Mouse (Mus musculus) liver, embryonic 13.5 days (tissue): ENCODE data around the gene Pdhx. TPM values are rescaled to one million over a fixed set of nuclear protein-coding genes. Genes with fewer than 3 reads are reported as not detected.

Source experiments
- ATAC-seq: fragments of 200-750 bp; cut with Nextera tagmentation; 2 replicates; pipeline ENCODE4 v1.8.0; 2017; ENCODE audit warnings: low read depth, mild to moderate bottlenecking, moderate number of reproducible peaks, moderate library complexity
- DNase-seq: peaks from one replicate; pipeline ENCODE4 v3.0.0; 2022
- H3K27ac ChIP-seq: fragments of 300-500 bp; sonication (generic); 2 replicates; pipeline ENCODE4 v1.5.1; 2015; ENCODE audit warnings: moderate library complexity, mild to moderate bottlenecking, inconsistent platforms
- H3K27me3 ChIP-seq: fragments of 300-500 bp; sonication (generic); 2 replicates; pipeline ENCODE4 v1.6.1; 2015; ENCODE audit warnings: mild to moderate bottlenecking, inconsistent platforms
- H3K36me3 ChIP-seq: fragments of 300-500 bp; sonication (generic); 2 replicates; pipeline ENCODE4 v1.6.1; 2015; ENCODE audit warnings: mild to moderate bottlenecking, inconsistent platforms
- H3K4me1 ChIP-seq: fragments of 300-500 bp; sonication (generic); replicated peaks from 2 replicates; pipeline ENCODE4 v1.6.1; 2015; ENCODE audit warnings: inconsistent platforms
- H3K4me2 ChIP-seq: fragments of 300-500 bp; sonication (generic); 2 replicates; pipeline ENCODE4 v1.6.1; 2015; ENCODE audit warnings: inconsistent platforms, mild to moderate bottlenecking, moderate library complexity
- H3K4me3 ChIP-seq: fragments of 300-500 bp; sonication (generic); replicated peaks from 2 replicates; pipeline ENCODE4 v1.5.1; 2015; ENCODE audit warnings: mild to moderate bottlenecking, inconsistent platforms
- H3K9ac ChIP-seq: fragments of 300-500 bp; sonication (generic); 2 replicates; pipeline ENCODE4 v1.6.1; 2015; ENCODE audit warnings: mild to moderate bottlenecking, inconsistent platforms
- H3K9me3 ChIP-seq: fragments of 300-500 bp; sonication (generic); replicated peaks from 2 replicates; pipeline ENCODE4 v1.6.1; 2016; ENCODE audit warnings: inconsistent platforms
- WGBS: fragments of 180-500 bp; shearing (Covaris S2); methylation state at CpG from one replicate; pipeline ENCODE4 v1.1.7; 2015; ENCODE audit not compliant: insufficient replicate concordance; 5-methylcytosine and 5-hydroxymethylcytosine counted together
- polyA plus RNA-seq: library from polyadenylated mRNA; unstranded; fragments of >200 nt; fragmentation: Nextera tagmentation; extraction: Ambion mirVana; gene quantifications from 2 replicates; pipeline ENCODE4 v1.2.1, GENCODE M21; 2015

Pdhx gene
- polyA plus RNA-seq, 1 experiment from 2014 or later = 25.7 TPM

DNA sequence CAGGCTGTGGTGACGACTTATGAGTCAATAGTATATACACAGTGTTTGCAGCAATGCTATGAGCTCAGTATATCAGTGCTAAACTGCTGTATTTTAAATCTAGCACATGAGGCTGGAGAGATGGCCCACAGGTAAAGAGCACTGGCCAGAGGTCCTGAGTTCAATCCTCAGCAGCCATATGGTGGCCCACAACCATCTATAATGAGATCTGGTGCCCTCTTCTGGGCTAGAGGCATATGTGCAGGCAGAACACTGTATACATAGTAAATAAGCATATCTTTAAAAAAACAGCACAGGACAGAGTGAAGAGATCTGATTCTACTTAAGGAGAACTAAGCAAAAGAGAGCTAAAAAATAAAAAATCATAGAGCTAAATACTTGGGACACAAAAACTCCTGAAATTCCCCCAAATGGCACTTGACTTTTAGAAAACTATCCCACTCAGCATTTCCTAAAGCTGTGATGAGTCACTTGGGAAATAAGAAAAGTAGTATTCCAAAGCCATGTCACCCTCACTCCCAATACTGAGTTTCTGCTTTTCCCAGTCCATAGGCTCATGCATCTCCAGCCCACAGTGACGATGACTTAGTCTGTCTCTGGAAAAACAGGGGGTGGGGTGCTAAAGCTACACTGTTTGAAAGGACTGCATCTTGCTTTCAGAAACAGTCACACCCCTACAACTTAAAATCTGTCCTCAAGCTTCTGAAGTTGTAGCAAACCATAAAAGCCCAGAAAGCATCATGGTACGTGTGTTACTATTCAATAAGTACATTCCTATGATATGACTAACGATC, 60.3 kb downstream of the Pdhx start:
- 75% methylated on average over 4 of the region's 4 CpGs for WGBS
- H3K9me3 ChIP-seq = no peaks in the 10 kb centered on the region
- no peak overlapping the region for H3K4me2 ChIP-seq
- H3K27me3 ChIP-seq = no peaks in the 10 kb centered on the region
- H3K4me1 ChIP-seq = peaks cover 13% of the 10 kb centered on the region
- no peak for ATAC-seq
- no peak overlapping the region for H3K27ac ChIP-seq
- H3K4me3 ChIP-seq = no peak overlapping the region
- no peak overlapping the region for H3K9ac ChIP-seq
- no peak for DNase-seq
- H3K36me3 ChIP-seq = no peaks in the 10 kb centered on the region

DNA sequence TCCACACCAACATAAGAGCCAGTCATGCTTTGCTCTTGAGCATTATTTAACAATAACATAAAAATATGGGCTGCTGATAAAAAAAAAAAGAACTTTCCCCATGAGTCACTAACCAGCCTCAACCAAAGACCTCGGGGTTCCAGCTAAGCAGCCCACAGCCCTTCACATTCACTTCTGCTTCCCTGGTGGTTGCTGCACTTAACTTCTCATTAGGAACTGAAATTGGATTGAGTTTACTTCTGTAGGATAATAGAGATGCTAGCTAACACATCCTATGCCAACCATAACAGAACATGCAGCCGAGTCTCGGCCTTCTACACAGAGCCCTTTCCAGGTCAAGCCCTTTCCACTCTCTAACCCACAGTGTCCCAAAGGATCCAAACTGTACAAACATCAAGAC, 65.1 kb downstream of the Pdhx start:
- DNase-seq = no peak
- Histone ChIP-seq H3K27me3 (no peaks in the 10 kb centered on the region), H3K4me1 (no peaks in the 10 kb centered on the region), H3K9me3 (no peaks in the 10 kb centered on the region), H3K36me3 (no peaks in the 10 kb centered on the region), H3K4me2 (no peak overlapping the region), H3K9ac (no peak overlapping the region), H3K27ac (no peak overlapping the region), H3K4me3 (no peak overlapping the region)
- no peak for ATAC-seq
- WGBS = 63% methylated on average over 3 of the region's 3 CpGs

DNA sequence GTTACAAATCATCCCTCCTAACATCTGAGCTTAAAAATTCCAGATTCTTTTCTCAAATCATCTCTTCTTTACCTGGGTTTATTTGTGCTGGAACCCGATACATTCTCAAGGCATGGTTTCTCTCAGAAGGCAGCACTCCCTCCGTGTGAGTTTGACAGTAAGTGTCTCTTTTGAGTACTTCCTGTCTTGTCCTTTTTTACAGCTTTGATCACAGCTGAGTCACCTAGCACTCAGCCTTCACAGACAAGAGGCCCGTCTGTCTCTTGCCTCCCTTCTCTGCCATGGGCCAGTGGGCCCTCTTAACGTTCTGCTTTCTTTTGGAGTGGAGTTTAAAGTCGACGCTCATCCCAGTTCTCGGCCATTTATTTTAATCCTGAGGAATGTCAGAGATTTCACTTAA, 68.7 kb downstream of the Pdhx start:
- Histone ChIP-seq H3K27me3 (no peaks in the 10 kb centered on the region), H3K4me2 (no peak overlapping the region), H3K9ac (no peak overlapping the region), H3K4me3 (no peak overlapping the region), H3K4me1 (no peaks in the 10 kb centered on the region), H3K9me3 (no peaks in the 10 kb centered on the region), H3K36me3 (no peaks in the 10 kb centered on the region), H3K27ac (no peak overlapping the region)
- 33% methylated on average over 7 of the region's 7 CpGs for WGBS
- DNase-seq = no peak
- ATAC-seq = no peak

DNA sequence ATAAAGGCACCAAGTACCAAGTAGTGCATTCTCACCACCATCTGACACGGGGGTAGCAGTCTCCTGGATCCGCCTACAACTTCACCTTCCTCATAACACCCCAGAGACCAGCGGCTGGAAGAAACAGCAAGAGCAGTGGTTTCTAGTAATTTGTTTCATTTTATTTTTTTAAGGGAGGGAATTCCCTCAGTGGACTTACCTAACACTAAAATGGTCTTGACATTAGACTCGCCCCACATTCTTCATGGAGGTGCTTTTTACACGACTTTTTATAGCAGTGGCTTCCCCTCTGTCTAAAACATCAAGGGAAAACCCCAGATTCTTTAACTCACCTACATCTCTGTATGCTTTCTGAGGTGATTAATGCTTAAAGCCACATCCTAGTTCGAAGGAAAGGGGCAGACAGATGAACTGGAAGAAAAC, 74.1 kb downstream of the Pdhx start:
- no peak overlapping the region for H3K9ac ChIP-seq
- H3K36me3 ChIP-seq = no peaks in the 10 kb centered on the region
- no peaks in the 10 kb centered on the region for H3K4me1 ChIP-seq
- 52% methylated on average over 6 of the region's 6 CpGs for WGBS
- H3K4me2 ChIP-seq = no peak overlapping the region
- H3K27ac ChIP-seq = no peak overlapping the region
- H3K4me3 ChIP-seq = no peak overlapping the region
- no peaks in the 10 kb centered on the region for H3K27me3 ChIP-seq
- H3K9me3 ChIP-seq = no peaks in the 10 kb centered on the region
- ATAC-seq (no peak), DNase-seq (no peak)

DNA sequence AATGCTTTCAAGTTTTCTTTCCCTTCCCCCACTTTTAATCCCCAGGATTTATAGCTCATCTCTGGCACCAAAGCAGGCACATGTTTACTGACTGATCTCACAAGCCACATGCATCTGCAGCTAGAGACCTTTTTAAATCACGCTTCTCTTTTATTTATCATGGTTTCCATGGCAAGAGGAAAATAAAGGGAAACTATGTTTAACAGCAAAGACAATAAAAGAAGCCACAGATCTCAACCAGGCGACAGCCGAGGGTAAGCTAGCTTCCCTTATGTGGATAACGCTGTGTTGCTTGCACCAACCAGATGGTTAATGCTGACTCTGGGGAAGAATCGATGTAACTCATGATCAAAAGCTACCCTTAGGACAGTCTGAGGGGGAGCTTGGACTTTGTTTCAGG, 75.0 kb downstream of the Pdhx start:
- Histone ChIP-seq H3K9me3 (no peaks in the 10 kb centered on the region), H3K36me3 (no peaks in the 10 kb centered on the region), H3K4me2 (no peak overlapping the region), H3K27ac (no peak overlapping the region), H3K4me1 (no peaks in the 10 kb centered on the region), H3K4me3 (no peak overlapping the region), H3K9ac (no peak overlapping the region), H3K27me3 (no peaks in the 10 kb centered on the region)
- no peak for ATAC-seq
- 41% methylated on average over 5 of the region's 5 CpGs for WGBS
- DNase-seq = no peak

DNA sequence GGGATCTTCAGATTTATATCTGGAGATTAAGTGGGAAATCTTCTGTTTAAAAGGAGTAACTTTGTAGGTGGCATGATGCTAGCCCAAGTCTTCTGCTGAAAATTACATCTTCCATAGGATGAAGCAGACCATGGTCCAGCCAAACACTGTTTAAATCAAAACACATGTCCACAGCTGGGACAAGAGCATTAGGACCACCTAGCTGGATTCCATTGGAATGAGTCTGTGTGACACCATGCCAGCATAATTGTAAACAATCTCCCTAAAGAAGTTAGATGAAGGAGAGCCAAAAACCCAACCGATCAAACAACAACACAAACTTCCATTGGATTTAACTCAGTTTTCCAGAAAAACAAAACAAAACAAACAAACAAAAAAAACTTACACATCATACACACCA, 75.4 kb downstream of the Pdhx start:
- Histone ChIP-seq H3K4me3 (no peak overlapping the region), H3K9me3 (no peaks in the 10 kb centered on the region), H3K36me3 (no peaks in the 10 kb centered on the region), H3K4me1 (no peaks in the 10 kb centered on the region), H3K4me2 (no peak overlapping the region), H3K27me3 (no peaks in the 10 kb centered on the region), H3K27ac (no peak overlapping the region), H3K9ac (no peak overlapping the region)
- DNase-seq = no peak
- WGBS = 71% methylated on average over 1 of the region's 1 CpGs
- no peak for ATAC-seq

DNA sequence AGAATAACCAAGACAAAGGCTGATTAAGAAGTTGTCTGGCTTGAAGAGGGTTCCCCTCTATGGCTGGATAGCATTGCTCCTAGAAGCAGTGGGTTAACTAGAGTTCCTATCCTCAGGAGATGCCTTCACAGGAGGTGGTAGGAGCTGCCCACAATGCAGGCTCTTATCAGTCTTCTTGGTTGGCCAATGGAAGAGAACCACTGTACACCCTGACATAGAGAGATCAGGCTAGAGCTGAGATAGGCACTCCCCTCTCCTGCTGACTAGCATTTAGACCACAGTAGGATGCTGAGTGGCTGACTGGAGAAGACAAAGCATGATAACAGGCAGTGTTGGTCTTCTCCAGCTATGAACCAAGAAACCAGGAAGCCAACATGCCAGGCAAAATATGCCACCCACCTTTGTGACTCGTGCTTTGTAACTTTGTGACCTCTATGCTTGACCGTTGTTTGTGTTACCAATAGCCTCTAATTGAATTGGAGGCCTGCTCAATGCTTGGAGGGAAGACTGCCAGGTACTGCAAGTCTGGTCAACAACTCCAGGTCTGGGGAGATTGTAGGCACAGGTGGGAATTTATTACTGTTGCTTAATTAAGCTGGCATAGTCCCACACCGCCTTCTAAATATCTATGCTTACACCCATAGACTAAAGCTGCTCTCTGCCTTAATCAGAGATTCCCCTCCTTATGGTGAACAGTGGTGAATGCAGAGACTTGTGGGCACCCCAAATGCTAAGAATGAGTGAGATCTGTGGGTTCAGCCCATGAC, 79.3 kb downstream of the Pdhx start:
- Histone ChIP-seq H3K4me3 (no peak overlapping the region), H3K27ac (no peak overlapping the region), H3K9ac (no peak overlapping the region), H3K36me3 (no peaks in the 10 kb centered on the region), H3K27me3 (no peaks in the 10 kb centered on the region), H3K4me1 (no peaks in the 10 kb centered on the region), H3K4me2 (no peak overlapping the region), H3K9me3 (no peaks in the 10 kb centered on the region)
- DNase-seq (no peak), ATAC-seq (peak; percentile 51; the same call in 1 of the 2 replicates)
- 81% methylated on average over 3 of the region's 3 CpGs for WGBS

DNA sequence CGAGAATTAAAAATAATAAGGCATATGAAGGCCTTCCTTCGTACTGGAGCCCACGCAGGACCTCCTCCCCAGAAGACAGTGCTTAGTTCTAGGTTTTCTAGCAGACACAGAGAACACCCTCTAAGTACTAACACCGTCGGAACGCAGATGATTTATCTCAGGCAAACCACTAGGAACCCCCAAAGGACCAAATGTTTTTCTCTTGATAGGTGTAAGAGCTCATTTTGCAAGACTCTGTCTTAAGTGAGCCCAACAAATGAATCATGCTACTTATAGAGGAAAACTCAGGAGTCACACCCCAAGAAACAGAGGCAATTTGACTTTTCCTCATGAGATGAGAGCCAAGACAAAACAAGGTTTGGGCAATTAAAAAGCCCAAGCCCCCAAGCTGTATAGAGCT, 80.9 kb downstream of the Pdhx start:
- Histone ChIP-seq H3K36me3 (no peaks in the 10 kb centered on the region), H3K4me1 (no peaks in the 10 kb centered on the region), H3K9me3 (no peaks in the 10 kb centered on the region), H3K27me3 (no peaks in the 10 kb centered on the region), H3K27ac (no peak overlapping the region), H3K4me2 (no peak overlapping the region), H3K9ac (no peak overlapping the region), H3K4me3 (no peak overlapping the region)
- no peak for DNase-seq
- no peak for ATAC-seq
- WGBS = 62% methylated on average over 6 of the region's 6 CpGs

DNA sequence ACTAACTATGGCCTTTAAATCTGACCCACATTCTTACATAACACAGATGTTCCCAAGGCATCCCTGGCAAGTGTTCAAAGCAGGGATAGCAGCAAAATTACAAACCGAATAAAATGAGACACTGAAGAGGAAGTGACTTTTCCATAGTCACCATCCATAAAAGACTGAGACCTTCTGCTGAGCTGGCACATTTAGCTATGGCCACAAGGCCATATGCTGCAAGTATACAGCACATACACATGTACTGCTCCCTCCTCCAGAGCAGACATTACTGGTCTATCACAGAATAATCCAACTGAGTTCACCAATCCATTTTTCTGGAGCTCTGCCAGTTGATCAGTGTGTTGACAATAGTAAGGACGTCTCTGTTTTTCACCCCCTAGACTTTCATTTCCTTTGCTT, 83.0 kb downstream of the Pdhx start:
- ATAC-seq (no peak), DNase-seq (no peak)
- H3K4me1 ChIP-seq = 0 out of 2 replicates have a peak, but pooled peaks cover 5% of the 10 kb centered on the region
- no peak overlapping the region for H3K9ac ChIP-seq
- no peaks in the 10 kb centered on the region for H3K9me3 ChIP-seq
- no peaks in the 10 kb centered on the region for H3K27me3 ChIP-seq
- H3K4me2 ChIP-seq = no peak overlapping the region
- no peaks in the 10 kb centered on the region for H3K36me3 ChIP-seq
- no peak overlapping the region for H3K27ac ChIP-seq
- no peak overlapping the region for H3K4me3 ChIP-seq
- 39% methylated on average over 2 of the region's 2 CpGs for WGBS

DNA sequence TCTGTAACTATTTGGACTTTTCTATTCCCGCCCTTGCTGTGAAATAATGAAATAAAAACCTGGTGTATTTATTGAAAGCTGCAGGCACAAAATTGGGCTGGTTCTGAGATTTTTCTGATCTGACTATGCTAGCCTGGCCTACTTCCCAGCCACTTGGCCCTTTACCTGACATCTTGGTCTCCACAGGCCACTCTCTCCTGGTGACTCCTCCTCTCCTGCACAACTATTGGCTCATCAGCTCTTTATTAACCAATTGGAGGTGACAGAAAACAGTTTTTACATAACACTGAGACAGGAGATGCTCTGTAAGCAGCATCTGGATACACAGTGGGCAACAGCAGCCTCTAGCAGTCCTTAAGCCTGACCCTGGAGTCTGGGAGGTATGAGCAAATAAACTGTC, 83.9 kb downstream of the Pdhx start:
- DNase-seq (no peak), ATAC-seq (no peak)
- Histone ChIP-seq H3K4me1 (0 out of 2 replicates have a peak, but pooled peaks cover 5% of the 10 kb centered on the region), H3K27ac (no peak overlapping the region), H3K9me3 (no peaks in the 10 kb centered on the region), H3K4me2 (no peak overlapping the region), H3K9ac (no peak overlapping the region), H3K4me3 (no peak overlapping the region), H3K27me3 (no peaks in the 10 kb centered on the region), H3K36me3 (no peaks in the 10 kb centered on the region)
- 56% methylated on average over 1 of the region's 1 CpGs for WGBS

DNA sequence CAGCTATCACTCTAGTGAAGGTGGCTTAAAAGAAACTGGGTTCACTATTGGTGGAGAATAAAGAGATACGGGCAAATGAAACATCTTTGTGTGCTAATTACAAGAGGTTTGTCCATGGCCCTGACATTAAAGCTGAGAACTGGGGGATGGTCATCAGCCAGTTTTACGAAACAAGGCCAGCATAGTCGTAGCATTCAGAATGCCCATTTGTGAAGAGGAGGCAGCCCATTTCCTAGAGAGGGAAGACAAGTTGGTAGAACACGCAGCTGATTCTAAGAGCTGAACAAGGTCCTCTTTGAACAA, 85.7 kb downstream of the Pdhx start:
- H3K9ac ChIP-seq = no peak overlapping the region
- no peak overlapping the region for H3K27ac ChIP-seq
- no peaks in the 10 kb centered on the region for H3K27me3 ChIP-seq
- H3K36me3 ChIP-seq = no peaks in the 10 kb centered on the region
- H3K4me3 ChIP-seq = no peak overlapping the region
- ATAC-seq = no peak
- DNase-seq = no peak
- WGBS = 63% methylated on average over 4 of the region's 4 CpGs
- no peaks in the 10 kb centered on the region for H3K9me3 ChIP-seq
- H3K4me1 ChIP-seq = 0 out of 2 replicates have a peak, but pooled peaks cover 5% of the 10 kb centered on the region
- no peak overlapping the region for H3K4me2 ChIP-seq
